Mouse (Mus musculus): ENCODE measurements around the gene Ldhc. TPM values are rescaled to one million over a fixed set of nuclear protein-coding genes. Genes with fewer than 3 reads are reported as not detected.

Ldhc gene
- total and polyA plus RNA-seq, 3 experiments, result not detected

GRCm38 (mm10) chr7:46842278-46842677, 18.7 kb upstream of the Ldhc start:
- Histone ChIP-seq H3K79me2 (replicated peaks; ENCODE audit: control insufficient read depth, extremely low read depth, insufficient read depth, poor library complexity, severe bottlenecking) (peaks cover 14% of the 10 kb centered on the region), H3K4me1 (ENCODE audit: control insufficient read depth in 1 of 2, insufficient read depth in 2 of 2) (peaks cover 5 to 28% of the 10 kb centered on the region in 2 experiments; a peak in 3 of 4 replicates)
- dilution Hi-C loops (cut with MboI; ENCODE audit: extremely low pct_ligation_motif_present, extremely low pct_unique_long_range_greater_than_20kb, low sequenced_read_pairs), result no loop called here

GRCm38 (mm10) chr7:46843576-46843975, 17.4 kb upstream of the Ldhc start:
- Histone ChIP-seq H3K36me3 (replicated peaks in 1 of 2; ENCODE audit: control insufficient read depth in 1 of 2, insufficient read depth in 1 of 2, low read length in 1 of 2) (peaks cover 2 to 14% of the 10 kb centered on the region in 2 experiments), H3K4me2 (ENCODE audit: insufficient read depth, low read depth, poor library complexity, severe bottlenecking) (no peak overlapping the region), H3K9ac (ENCODE audit: insufficient read depth, low read depth) (no peak overlapping the region), H3K9me3 (replicated peaks; ENCODE audit: low read length) (no peaks in the 10 kb centered on the region), H3K79me2 (replicated peaks; ENCODE audit: control insufficient read depth, extremely low read depth, insufficient read depth, poor library complexity, severe bottlenecking) (peaks cover 15% of the 10 kb centered on the region), H3K27ac (ENCODE audit: insufficient read depth, low read depth) (no peak overlapping the region), H3K4me1 (ENCODE audit: control insufficient read depth in 1 of 2, insufficient read depth in 2 of 2) (peaks cover 5 to 28% of the 10 kb centered on the region in 2 experiments; a peak in 3 of 4 replicates), H3K4me3 (replicated peaks in 1 of 3; ENCODE audit: low read depth in 2 of 3, low read length in 2 of 3, poor library complexity in 1 of 3) (no peak overlapping the region), H3K27me3 (replicated peaks) (no peaks in the 10 kb centered on the region)
- no peak for TF ChIP-seq MAFK (IDR thresholded peaks at IDR 0.05; ENCODE audit: insufficient replicate concordance, low read length)
- in situ Hi-C loops (cut with MboI; ENCODE audit: low pct_ligation_motif_present, low pct_unique_long_range_greater_than_20kb, low sequenced_read_pairs), result no loop called here
- dilution Hi-C loops (cut with MboI; ENCODE audit: extremely low pct_ligation_motif_present, extremely low pct_unique_long_range_greater_than_20kb, low sequenced_read_pairs), result no loop called here
- no peak for DNase-seq (ENCODE audit: extremely low read depth)

More at GRCm38 (mm10) chr7:46842278-46842677, 18.7 kb upstream of the Ldhc start:
- TF ChIP-seq CHD1 (IDR thresholded peaks at IDR 0.05; ENCODE audit: low read depth, low read length) (no peak), EP300 (IDR thresholded peaks at IDR 0.05; ENCODE audit: low read length) (no peak), RAD21 (IDR thresholded peaks at IDR 0.05; ENCODE audit: low read depth, low read length) (no peak), ELF1 (IDR thresholded peaks at IDR 0.05; ENCODE audit: low read depth, low read length) (no peak)
- H3K9me3 ChIP-seq (replicated peaks; ENCODE audit: low read length), result no peaks in the 10 kb centered on the region
- no peak overlapping the region for H3K4me2 ChIP-seq (ENCODE audit: insufficient read depth, low read depth, poor library complexity, severe bottlenecking)
- H3K27me3 ChIP-seq (replicated peaks), result no peaks in the 10 kb centered on the region
- in situ Hi-C loops (cut with MboI; ENCODE audit: low pct_ligation_motif_present, low pct_unique_long_range_greater_than_20kb, low sequenced_read_pairs), result no loop called here
- no peak for DNase-seq (ENCODE audit: extremely low read depth)
- no peak overlapping the region for H3K4me3 ChIP-seq (replicated peaks in 1 of 3; ENCODE audit: low read depth in 2 of 3, low read length in 2 of 3, poor library complexity in 1 of 3)
- H3K36me3 ChIP-seq (replicated peaks in 1 of 2; ENCODE audit: control insufficient read depth in 1 of 2, insufficient read depth in 1 of 2, low read length in 1 of 2), result peaks cover 0 to 7% of the 10 kb centered on the region in 2 experiments
- no peak overlapping the region for H3K27ac ChIP-seq (ENCODE audit: insufficient read depth, low read depth)
- no peak overlapping the region for H3K9ac ChIP-seq (ENCODE audit: insufficient read depth, low read depth)

- dilution Hi-C loops (cut with MboI; ENCODE audit: extremely low pct_ligation_motif_present, extremely low pct_unique_long_range_greater_than_20kb, low sequenced_read_pairs), result no loop called here
- TF ChIP-seq MXI1 (IDR thresholded peaks at IDR 0.05; ENCODE audit: low read depth, low read length) (peak; percentile 99), ZC3H11A (IDR thresholded peaks at IDR 0.05; ENCODE audit: low read depth, low read length) (no peak), JUN (IDR thresholded peaks at IDR 0.05; ENCODE audit: insufficient read depth, low read depth, low read length) (no peak), HCFC1 (IDR thresholded peaks at IDR 0.05; ENCODE audit: low read depth, low read length) (peak; percentile 54; the same call in 1 of the 2 replicates), UBTF (IDR thresholded peaks at IDR 0.05; ENCODE audit: low read depth, low read length) (no peak), POLR2A (IDR thresholded peaks at IDR 0.05; ENCODE audit: low read depth, low read length) (peak; percentile 99), USF1 (IDR thresholded peaks at IDR 0.05; ENCODE audit: low read depth, low read length) (peak; percentile 74), SIN3A (IDR thresholded peaks at IDR 0.05; ENCODE audit: low read length) (peak; percentile 91), ZMIZ1 (IDR thresholded peaks at IDR 0.05; ENCODE audit: low read depth, low read length) (peak; percentile 98), POLR2AphosphoS2 (IDR thresholded peaks at IDR 0.05; ENCODE audit: low read depth, low read length) (peak; percentile 94), MEF2A (IDR thresholded peaks at IDR 0.05; ENCODE audit: borderline replicate concordance, low read depth, low read length) (peak; percentile 67; the same call in 1 of the 2 replicates), BHLHE40 (IDR thresholded peaks at IDR 0.05; ENCODE audit: low read depth, low read length) (peak; percentile 83), CTCF (conservative IDR thresholded peaks at IDR 0.05 in 1 of 2, IDR thresholded peaks at IDR 0.05 in 1 of 2; ENCODE audit: low read depth in 2 of 2, low read length in 2 of 2) (no peak), ZNF384 (IDR thresholded peaks at IDR 0.05; ENCODE audit: low read depth, low read length) (no peak), MYC (IDR thresholded peaks at IDR 0.05; ENCODE audit: low read depth, low read length) (peak; percentile 98), IRF4 (IDR thresholded peaks at IDR 0.05; ENCODE audit: low read depth, low read length) (peak; percentile 64), ETS1 (conservative IDR thresholded peaks at IDR 0.05; ENCODE audit: low read depth, low read length) (peak; percentile 61), NRF1 (IDR thresholded peaks at IDR 0.05; ENCODE audit: low read depth, low read length) (peak; percentile 78), MAZ (IDR thresholded peaks at IDR 0.05; ENCODE audit: low read depth, low read length) (peak; percentile 99), MAX (IDR thresholded peaks at IDR 0.05; ENCODE audit: low read length) (peak; percentile 97)
These were observed 15.6 kb upstream of the Ldhc start for GRCm38 (mm10) chr7:46845211-46845977.

More at GRCm38 (mm10) chr7:46845211-46845977, 15.6 kb upstream of the Ldhc start:
- Histone ChIP-seq H3K9ac (ENCODE audit: insufficient read depth, low read depth) (peak overlapping the region; percentile 94), H3K79me2 (replicated peaks; ENCODE audit: control insufficient read depth, extremely low read depth, insufficient read depth, poor library complexity, severe bottlenecking) (peaks cover 18% of the 10 kb centered on the region), H3K4me2 (ENCODE audit: insufficient read depth, low read depth, poor library complexity, severe bottlenecking) (peak overlapping the region; percentile 44), H3K4me1 (ENCODE audit: control insufficient read depth in 1 of 2, insufficient read depth in 2 of 2) (peaks cover 0 to 26% of the 10 kb centered on the region in 2 experiments; a peak in 2 of 4 replicates), H3K27me3 (replicated peaks) (no peaks in the 10 kb centered on the region), H3K36me3 (replicated peaks in 1 of 2; ENCODE audit: control insufficient read depth in 1 of 2, insufficient read depth in 1 of 2, low read length in 1 of 2) (peaks cover 16 to 31% of the 10 kb centered on the region in 2 experiments), H3K4me3 (replicated peaks in 1 of 3; ENCODE audit: low read depth in 2 of 3, low read length in 2 of 3, poor library complexity in 1 of 3) (peak overlapping the region; percentile 96 to 99 (median 98)), H3K27ac (ENCODE audit: insufficient read depth, low read depth) (peak overlapping the region; percentile 69), H3K9me3 (replicated peaks; ENCODE audit: low read length) (no peaks in the 10 kb centered on the region)
- peak; percentile 93 for DNase-seq (ENCODE audit: extremely low read depth)
- in situ Hi-C loops (cut with MboI; ENCODE audit: low pct_ligation_motif_present, low pct_unique_long_range_greater_than_20kb, low sequenced_read_pairs), result loop anchor here (5.0 kb wide), 1 partner anchor 48 kb away; the partner anchor contains the start of genes Gtf2h1 and Hps5

Data from CH12.LX (cell line).